ENCODE assay signal across 9 mouse cellular contexts in genomic region chr3:103771531-103772130, GRCm38 (mm10). TPM values are rescaled to one million over a fixed set of nuclear protein-coding genes. Genes with fewer than 3 reads are reported as not detected.
DNase-seq lines count a peak whose midpoint lies in the region; ATAC-seq and TF ChIP-seq lines count a peak whose summit lies in the region.
"Had no signal": no experiment of that assay in that cellular context is flagged by ENCODE, and none has a peak within 500 bp of the region (broad histone marks: within the 10 kb centered on the region; RNA-seq: fewer than 3 reads in every experiment).

No protein-coding gene starts in this region.

- H3K27ac ChIP-seq in hindbrain, embryonic 14.5 days: no peak overlapping the region
- H3K27ac ChIP-seq in hindbrain, embryonic 13.5 days: no peak overlapping the region
- peak overlapping the region; percentile 83 for H3K27ac ChIP-seq in ES-Bruce4 (ENCODE audit: insufficient read depth, low read length)
- peak overlapping the region; percentile 66 to 95 for H3K27ac ChIP-seq in heart, embryonic 14.5 days (replicated peaks in 1 of 2; ENCODE audit: control insufficient read depth in 1 of 2, insufficient read depth in 1 of 2, low read depth in 2 of 2, low read length in 2 of 2)
- peak overlapping the region; percentile 62 for H3K27ac ChIP-seq in lung, embryonic 15.5 days
- H3K27ac ChIP-seq: midbrain, embryonic 12.5 days had no signal

- no peak overlapping the region for H3K9ac ChIP-seq in hindbrain, embryonic 14.5 days
- H3K9ac ChIP-seq in hindbrain, embryonic 13.5 days: no peak overlapping the region
- H3K9ac ChIP-seq in ES-Bruce4 (ENCODE audit: low read depth, poor library complexity, severe bottlenecking): no peak overlapping the region
- peak overlapping the region; percentile 61 for H3K9ac ChIP-seq in heart, embryonic 14.5 days (ENCODE audit: low read length)
- H3K9ac ChIP-seq in lung, embryonic 15.5 days: 0 out of 2 replicates have a peak overlapping the region, but pooled peaks have one; percentile 14
- H3K9ac ChIP-seq: midbrain, embryonic 12.5 days had no signal

- ATAC-seq in hindbrain, embryonic 14.5 days (ENCODE audit: low FRiP score): no peak
- ATAC-seq in hindbrain, embryonic 13.5 days (ENCODE audit: low FRiP score): no peak
- ATAC-seq in heart, embryonic 14.5 days (ENCODE audit: insufficient number of reproducible peaks, insufficient read depth, low FRiP score, low read depth): peak; percentile 36; the same call in 1 of the 2 replicates
- ATAC-seq in lung, embryonic 15.5 days (ENCODE audit: borderline replicate concordance, extremely low read depth, low FRiP score, low TSS enrichment): no peak
- ATAC-seq in frontal cortex, adult (ENCODE audit: low TSS enrichment): no peak

- TF ChIP-seq EP300 in ES-Bruce4 (IDR thresholded peaks at IDR 0.05; ENCODE audit: insufficient read depth, low read depth, low read length): peak; percentile 67

- WGBS in hindbrain, embryonic 14.5 days: 73% methylated on average over 9 of the region's 9 CpGs
- WGBS in hindbrain, embryonic 13.5 days: 81% methylated on average over 9 of the region's 9 CpGs
- 18% methylated on average over 9 of the region's 9 CpGs for WGBS in heart, embryonic 14.5 days
- 39% methylated on average over 9 of the region's 9 CpGs for WGBS in lung, embryonic 15.5 days

- H3K4me1 ChIP-seq in hindbrain, embryonic 14.5 days (replicated peaks; ENCODE audit: control insufficient read depth, insufficient read depth, low read length): no peaks in the 10 kb centered on the region
- peaks cover 11% of the 10 kb centered on the region; the same call in 1 of the 2 replicates for H3K4me1 ChIP-seq in hindbrain, embryonic 13.5 days (replicated peaks)
- peaks cover 7% of the 10 kb centered on the region for H3K4me1 ChIP-seq in ES-Bruce4 (ENCODE audit: control insufficient read depth, insufficient read depth, low read length)
- peaks cover 10 to 29% of the 10 kb centered on the region in 2 experiments for H3K4me1 ChIP-seq in heart, embryonic 14.5 days (ENCODE audit: control insufficient read depth in 2 of 2, insufficient read depth in 2 of 2, low read length in 2 of 2)
- peaks cover 27% of the 10 kb centered on the region for H3K4me1 ChIP-seq in lung, embryonic 15.5 days
- H3K4me1 ChIP-seq: midbrain, embryonic 12.5 days had no signal

- no peak for TF ChIP-seq POLR2A in ES-Bruce4 (IDR thresholded peaks at IDR 0.05; ENCODE audit: insufficient read depth, low read length)

- peaks cover 24% of the 10 kb centered on the region for H3K36me3 ChIP-seq in hindbrain, embryonic 14.5 days (replicated peaks; ENCODE audit: control insufficient read depth, insufficient read depth)
- H3K36me3 ChIP-seq in hindbrain, embryonic 13.5 days: peaks cover 18% of the 10 kb centered on the region
- H3K36me3 ChIP-seq in ES-Bruce4 (ENCODE audit: control insufficient read depth, insufficient read depth, low read length, poor library complexity, severe bottlenecking): peaks cover 7% of the 10 kb centered on the region
- H3K36me3 ChIP-seq in heart, embryonic 14.5 days (ENCODE audit: control insufficient read depth, insufficient read depth, low read length): peaks cover 41% of the 10 kb centered on the region
- peaks cover 19% of the 10 kb centered on the region; the same call in 1 of the 2 replicates for H3K36me3 ChIP-seq in lung, embryonic 15.5 days

- no peaks in the 10 kb centered on the region for H3K9me3 ChIP-seq in hindbrain, embryonic 14.5 days (ENCODE audit: control insufficient read depth, low read length)
- no peaks in the 10 kb centered on the region for H3K9me3 ChIP-seq in hindbrain, embryonic 13.5 days
- H3K9me3 ChIP-seq in ES-Bruce4 (replicated peaks; ENCODE audit: control insufficient read depth, insufficient read depth, low read length, poor library complexity, severe bottlenecking): no peaks in the 10 kb centered on the region
- H3K9me3 ChIP-seq in heart, embryonic 14.5 days (ENCODE audit: control insufficient read depth, low read length): no peaks in the 10 kb centered on the region
- no peaks in the 10 kb centered on the region for H3K9me3 ChIP-seq in lung, embryonic 15.5 days
- H3K9me3 ChIP-seq: midbrain, embryonic 12.5 days had no signal

- no peak for TF ChIP-seq CTCF in ES-Bruce4 (IDR thresholded peaks at IDR 0.05; ENCODE audit: low read depth, low read length)

- peak; percentile 32 for DNase-seq in hindbrain, embryonic 14.5 days (ENCODE audit: low spot score)
- peak; percentile 88 for DNase-seq in cerebellum, adult 9-11 months
- no peak for DNase-seq in thymus, postnatal 10 days (ENCODE audit: low spot score in 2 of 2)

- no peaks in the 10 kb centered on the region for H3K27me3 ChIP-seq in hindbrain, embryonic 14.5 days (ENCODE audit: control insufficient read depth, insufficient read depth, low read length)
- H3K27me3 ChIP-seq in hindbrain, embryonic 13.5 days: no peaks in the 10 kb centered on the region
- H3K27me3 ChIP-seq in ES-Bruce4 (ENCODE audit: control insufficient read depth, insufficient read depth, low read length, poor library complexity, severe bottlenecking): no peaks in the 10 kb centered on the region
- no peaks in the 10 kb centered on the region for H3K27me3 ChIP-seq in heart, embryonic 14.5 days (ENCODE audit: control insufficient read depth, insufficient read depth, low read length)
- H3K27me3 ChIP-seq in lung, embryonic 15.5 days: no peaks in the 10 kb centered on the region
- H3K27me3 ChIP-seq: midbrain, embryonic 12.5 days had no signal

- H3K4me2 ChIP-seq in hindbrain, embryonic 14.5 days (replicated peaks): no peak overlapping the region
- no peak overlapping the region for H3K4me2 ChIP-seq in hindbrain, embryonic 13.5 days
- H3K4me2 ChIP-seq in heart, embryonic 14.5 days (ENCODE audit: low read length): peak overlapping the region; percentile 60
- peak overlapping the region; percentile 22; the same call in 1 of the 2 replicates for H3K4me2 ChIP-seq in lung, embryonic 15.5 days
- H3K4me2 ChIP-seq: midbrain, embryonic 12.5 days had no signal

- no peak overlapping the region for H3K4me3 ChIP-seq in hindbrain, embryonic 14.5 days (replicated peaks; ENCODE audit: low read length)
- H3K4me3 ChIP-seq in hindbrain, embryonic 13.5 days: no peak overlapping the region
- H3K4me3 ChIP-seq in ES-Bruce4 (ENCODE audit: low read depth, low read length): no peak overlapping the region
- no peak overlapping the region; a peak in 1 of 4 replicates for H3K4me3 ChIP-seq in heart, embryonic 14.5 days (ENCODE audit: control insufficient read depth in 1 of 2, insufficient read depth in 1 of 2, low read depth in 1 of 2, low read length in 2 of 2)
- H3K4me3 ChIP-seq in lung, embryonic 15.5 days: no peak overlapping the region
- H3K4me3 ChIP-seq: midbrain, embryonic 12.5 days had no signal

RNA-seq across cellular contexts. Expression of gene Hipk1, which starts 19.7 kb away (rescaled TPM):
- 16.3 and 17.6 TPM in 2 replicates for polyA plus RNA-seq in hindbrain, embryonic 14.5 days (2014; fragmentation: Nextera tagmentation; extraction: Ambion mirVana)
- polyA plus RNA-seq in hindbrain, embryonic 13.5 days (2015; fragmentation: Nextera tagmentation; extraction: Ambion mirVana): 11.8 and 13.3 TPM in 2 replicates
- 52.3 and 55.9 TPM in 2 replicates for polyA plus RNA-seq in ES-Bruce4 (2011; ENCODE audit: insufficient read depth, insufficient read length, low read depth, missing spikeins)
- polyA plus RNA-seq in heart, embryonic 14.5 days (2014; fragmentation: Nextera tagmentation; extraction: Ambion mirVana): 14.4 and 15.3 TPM in 2 replicates
- 11.0 and 11.6 TPM in 2 replicates for polyA plus RNA-seq in lung, embryonic 15.5 days (2015; fragmentation: Nextera tagmentation; extraction: Ambion mirVana)

RNA-seq across cellular contexts. Expression of gene Gm10964, which starts 32.5 kb away (rescaled TPM):
- polyA plus RNA-seq in hindbrain, embryonic 14.5 days (2014; fragmentation: Nextera tagmentation; extraction: Ambion mirVana): not detected in 2 replicates
- not detected in 2 replicates for polyA plus RNA-seq in hindbrain, embryonic 13.5 days (2015; fragmentation: Nextera tagmentation; extraction: Ambion mirVana)
- polyA plus RNA-seq in ES-Bruce4 (2011; ENCODE audit: insufficient read depth, insufficient read length, low read depth, missing spikeins): not detected in 2 replicates
- not detected in 2 replicates for polyA plus RNA-seq in heart, embryonic 14.5 days (2014; fragmentation: Nextera tagmentation; extraction: Ambion mirVana)
- not detected in 2 replicates for polyA plus RNA-seq in lung, embryonic 15.5 days (2015; fragmentation: Nextera tagmentation; extraction: Ambion mirVana)
- polyA plus RNA-seq: midbrain, embryonic 12.5 days had no signal

RNA-seq across cellular contexts. Expression of gene Olfml3, which starts 33.8 kb away (rescaled TPM):
- 12.0 and 12.4 TPM in 2 replicates for polyA plus RNA-seq in hindbrain, embryonic 14.5 days (2014; fragmentation: Nextera tagmentation; extraction: Ambion mirVana)
- 7.3 and 8.7 TPM in 2 replicates for polyA plus RNA-seq in hindbrain, embryonic 13.5 days (2015; fragmentation: Nextera tagmentation; extraction: Ambion mirVana)
- 0.61 and 0.87 TPM in 2 replicates for polyA plus RNA-seq in ES-Bruce4 (2011; ENCODE audit: insufficient read depth, insufficient read length, low read depth, missing spikeins)
- 23.5 and 27.4 TPM in 2 replicates for polyA plus RNA-seq in heart, embryonic 14.5 days (2014; fragmentation: Nextera tagmentation; extraction: Ambion mirVana)
- polyA plus RNA-seq in lung, embryonic 15.5 days (2015; fragmentation: Nextera tagmentation; extraction: Ambion mirVana): 80.4 and 80.7 TPM in 2 replicates

RNA-seq across cellular contexts. Expression of gene Dclre1b, which starts 37.6 kb away (rescaled TPM):
- 18.5 and 18.8 TPM in 2 replicates for polyA plus RNA-seq in hindbrain, embryonic 14.5 days (2014; fragmentation: Nextera tagmentation; extraction: Ambion mirVana)
- 22.2 and 23.4 TPM in 2 replicates for polyA plus RNA-seq in hindbrain, embryonic 13.5 days (2015; fragmentation: Nextera tagmentation; extraction: Ambion mirVana)
- polyA plus RNA-seq in ES-Bruce4 (2011; ENCODE audit: insufficient read depth, insufficient read length, low read depth, missing spikeins): 9.3 and 10.9 TPM in 2 replicates
- 19.8 and 23.6 TPM in 2 replicates for polyA plus RNA-seq in heart, embryonic 14.5 days (2014; fragmentation: Nextera tagmentation; extraction: Ambion mirVana)
- polyA plus RNA-seq in lung, embryonic 15.5 days (2015; fragmentation: Nextera tagmentation; extraction: Ambion mirVana): 30.5 and 31.2 TPM in 2 replicates

RNA-seq across cellular contexts. Expression of gene Ap4b1, which starts 37.7 kb away (rescaled TPM):
- 20.4 and 25.2 TPM in 2 replicates for polyA plus RNA-seq in hindbrain, embryonic 14.5 days (2014; fragmentation: Nextera tagmentation; extraction: Ambion mirVana)
- polyA plus RNA-seq in hindbrain, embryonic 13.5 days (2015; fragmentation: Nextera tagmentation; extraction: Ambion mirVana): 22.9 and 25.1 TPM in 2 replicates
- polyA plus RNA-seq in ES-Bruce4 (2011; ENCODE audit: insufficient read depth, insufficient read length, low read depth, missing spikeins): 14.6 and 15.6 TPM in 2 replicates
- polyA plus RNA-seq in heart, embryonic 14.5 days (2014; fragmentation: Nextera tagmentation; extraction: Ambion mirVana): 16.6 and 18.9 TPM in 2 replicates
- polyA plus RNA-seq in lung, embryonic 15.5 days (2015; fragmentation: Nextera tagmentation; extraction: Ambion mirVana): 19.6 and 21.0 TPM in 2 replicates

Comparison
In these comparisons a context has a peak if more than half of its experiments do, and no peak if none do; other contexts are left out.
1. DNase-seq: peak in hindbrain, embryonic 14.5 days (single experiment) and cerebellum, adult 9-11 months (single experiment); none in thymus, postnatal 10 days (0 of 2).
2. H3K27ac ChIP-seq: peak in ES-Bruce4 (single experiment), heart, embryonic 14.5 days (2 of 2) and lung, embryonic 15.5 days (single experiment); none in hindbrain, embryonic 14.5 days (single experiment) and hindbrain, embryonic 13.5 days (single experiment).
3. H3K4me2 ChIP-seq: peak in heart, embryonic 14.5 days (single experiment) and lung, embryonic 15.5 days (single experiment); none in hindbrain, embryonic 14.5 days (single experiment) and hindbrain, embryonic 13.5 days (single experiment).
4. H3K9ac ChIP-seq: peak in heart, embryonic 14.5 days (single experiment) and lung, embryonic 15.5 days (single experiment); none in hindbrain, embryonic 14.5 days (single experiment), hindbrain, embryonic 13.5 days (single experiment) and ES-Bruce4 (single experiment).